Mouse (Mus musculus): Measurements from ENCODE around the gene Zfp958. TPM values are rescaled to one million over a fixed set of nuclear protein-coding genes. Genes with fewer than 3 reads are reported as not detected.
"Not testable (repeated sequence)": the region's sequence is repeated elsewhere in the genome, so short reads cannot be mapped to it uniquely, and the experiment has no call there.

The Zfp958 gene
- total RNA-seq (2021), result 1 to 10 TPM; 6.6 to 7.0 TPM
- long read RNA-seq, experiment 1, partial matches to known transcripts, result 0 of 6 reads
- long read RNA-seq, experiment 1, other reads (novel, unspliced or antisense), result 5 of 6 reads
- long read RNA-seq, experiment 2, partial matches to known transcripts, result 0 of 4 reads
- long read RNA-seq, experiment 2, other reads (novel, unspliced or antisense), result 2 of 4 reads

DNA sequence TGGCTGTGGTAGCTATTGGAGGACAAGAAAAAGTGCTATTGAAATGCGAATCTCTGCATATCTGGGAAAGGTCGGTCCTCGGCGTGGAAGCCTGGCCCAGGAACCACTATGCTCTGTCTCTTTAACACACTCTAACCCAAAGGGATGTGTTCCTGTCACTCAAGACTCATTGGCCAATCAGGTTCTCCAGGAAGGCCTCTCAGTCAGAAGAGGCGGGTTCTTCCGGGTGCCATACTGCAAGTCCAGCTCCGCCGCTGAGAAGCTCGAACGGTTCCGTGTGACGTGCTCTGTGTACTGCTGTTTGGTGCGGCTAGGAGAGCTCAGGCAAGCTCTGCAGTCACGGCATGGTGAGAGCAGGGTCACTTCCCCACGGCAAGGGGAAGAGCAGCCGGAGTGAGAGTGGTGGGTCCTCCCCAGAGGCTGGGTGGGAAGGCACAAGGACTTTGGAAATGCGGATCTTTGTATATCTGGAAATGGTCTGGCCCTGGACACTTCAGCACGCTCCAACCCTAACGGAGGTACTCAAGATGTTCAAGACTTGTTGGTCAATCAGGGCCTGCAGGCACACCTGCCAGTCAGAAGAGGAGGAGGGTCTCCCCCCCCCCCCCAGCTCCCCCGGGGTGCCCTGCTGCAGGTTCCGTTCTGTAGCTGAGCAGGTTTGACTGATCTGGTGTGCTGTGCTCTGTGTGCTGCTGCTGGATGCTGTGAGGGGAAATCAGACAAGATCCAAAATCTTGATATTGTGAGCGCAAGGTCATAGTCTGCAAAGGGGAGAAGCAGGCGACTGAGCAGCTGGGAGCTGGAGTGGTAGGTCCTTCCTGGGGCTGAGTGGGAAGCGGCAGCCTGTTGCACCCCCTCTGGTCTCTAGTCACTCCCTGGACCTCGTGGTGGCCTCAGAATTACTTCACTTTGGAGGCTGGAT is at the start of gene Zfp958:
Gene Zfp958, plus strand, starts transcription at position 236 of the 922 bp plus-strand sequence.
- DNase-seq, result peak; percentile 89

DNA sequence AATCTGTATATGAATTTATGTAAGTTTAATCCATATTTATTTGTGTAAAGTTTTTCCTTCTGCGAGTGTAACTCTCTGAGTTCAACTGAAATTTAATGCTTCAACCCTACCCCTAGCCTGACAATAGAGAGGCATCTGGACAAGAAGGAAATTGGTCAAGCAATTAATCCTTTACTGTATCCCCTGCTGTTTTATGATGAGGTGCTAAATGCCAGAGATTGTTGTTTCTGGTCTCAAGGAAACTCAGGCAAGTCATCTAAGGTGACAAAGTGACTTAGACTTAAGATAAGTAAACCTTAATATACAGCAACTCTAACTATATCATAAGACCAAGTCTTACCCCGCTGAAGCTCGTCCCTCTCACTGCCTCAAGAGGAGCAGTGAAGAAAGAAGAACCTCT is 31.0 kb upstream of the Zfp958 start:
- intact Hi-C loops (cut with DNase I; ENCODE audit: low total_unique reads), result loop anchor here (10.0 kb wide), 1 partner anchor 437 kb away; no protein-coding TSS in a partner anchor
- no peak for DNase-seq

More for the DNA sequence above, at the start of gene Zfp958:
- intact Hi-C loops (cut with DNase I; ENCODE audit: low total_unique reads), result no loop called here

DNA sequence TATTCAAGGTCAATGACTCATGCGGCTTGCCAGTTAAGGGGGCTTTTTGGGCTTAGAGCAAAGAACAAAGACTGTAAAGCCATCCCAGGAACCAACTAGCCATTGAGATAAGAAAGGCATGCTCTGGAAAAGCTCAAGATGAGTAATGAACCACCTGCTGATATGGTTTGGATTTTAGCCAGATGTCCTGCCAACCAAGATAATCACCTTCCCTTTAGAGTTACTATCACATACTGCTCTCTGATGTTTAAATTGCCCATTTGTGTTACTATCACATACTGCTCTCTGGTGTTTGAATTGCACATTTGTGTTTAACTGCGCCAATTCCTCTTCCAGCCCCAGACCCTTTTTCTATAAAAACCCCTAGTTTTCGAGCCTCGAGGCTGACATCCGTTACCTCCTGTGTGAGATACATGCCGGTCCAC is 30.2 kb upstream of the Zfp958 start:
- intact Hi-C loops (cut with DNase I; ENCODE audit: low total_unique reads), result loop anchor here (10.0 kb wide), 1 partner anchor 438 kb away; no protein-coding TSS in a partner anchor
- no peak for DNase-seq

DNA sequence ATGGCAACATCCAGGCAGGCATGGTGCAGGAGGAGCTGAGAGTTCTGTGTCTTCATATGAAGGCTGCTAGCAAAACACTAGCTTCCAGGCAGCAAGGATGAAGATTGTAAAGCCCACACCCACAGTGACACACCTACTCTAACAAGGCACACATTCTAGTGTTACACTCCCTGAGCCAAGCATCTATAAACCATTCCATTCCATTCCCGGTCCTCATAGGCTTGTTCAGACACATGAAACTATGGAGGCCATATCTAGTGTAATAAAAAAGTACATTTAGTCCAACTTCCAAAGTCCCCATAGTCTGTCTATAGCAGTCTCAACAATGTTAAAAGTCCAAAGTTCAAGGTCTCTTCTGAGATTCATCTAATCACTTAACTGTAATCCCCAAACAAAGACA is 28.3 kb upstream of the Zfp958 start:
- intact Hi-C loops (cut with DNase I; ENCODE audit: low total_unique reads), result loop anchor here (5.0 to 10.0 kb wide), 2 partner anchors 172 to 440 kb away; no protein-coding TSS in a partner anchor
- no peak for DNase-seq

- intact Hi-C loops (cut with DNase I; ENCODE audit: low total_unique reads), result loop anchor here (5.0 to 10.0 kb wide), 2 partner anchors 174 to 442 kb away; no protein-coding TSS in a partner anchor
Observed at GRCm38 (mm10) chr8:4586356-4586755, 26.6 kb upstream of the Zfp958 start.

GRCm38 (mm10) chr8:4588165-4589000 is 24.6 kb upstream of the Zfp958 start:
- intact Hi-C loops (cut with DNase I; ENCODE audit: low total_unique reads), result loop anchor here (5.0 to 10.0 kb wide), 2 partner anchors 176 to 444 kb away; no protein-coding TSS in a partner anchor

More at GRCm38 (mm10) chr8:4586356-4586755, 26.6 kb upstream of the Zfp958 start:
- DNase-seq, result no peak

GRCm38 (mm10) chr8:4608896-4609295 is 4.1 kb upstream of the Zfp958 start:
- intact Hi-C loops (cut with DNase I; ENCODE audit: low total_unique reads), result no loop called here

More at GRCm38 (mm10) chr8:4588165-4589000, 24.6 kb upstream of the Zfp958 start:
- peak; percentile 11 for DNase-seq

GRCm38 (mm10) chr8:4611626-4612175 is 1.3 kb upstream of the Zfp958 start:
- intact Hi-C loops (cut with DNase I; ENCODE audit: low total_unique reads); DNase-seq: not testable (repeated sequence)

More at GRCm38 (mm10) chr8:4608896-4609295, 4.1 kb upstream of the Zfp958 start:
- DNase-seq, result no peak

- intact Hi-C loops (cut with DNase I; ENCODE audit: low total_unique reads), result no loop called here
- no peak for DNase-seq
Observed at GRCm38 (mm10) chr8:4627349-4627748, 14.4 kb downstream of the Zfp958 start.

- intact Hi-C loops (cut with DNase I; ENCODE audit: low total_unique reads), result no loop called here
Observed at GRCm38 (mm10) chr8:4637071-4637470, 24.1 kb downstream of the Zfp958 start.

DNA sequence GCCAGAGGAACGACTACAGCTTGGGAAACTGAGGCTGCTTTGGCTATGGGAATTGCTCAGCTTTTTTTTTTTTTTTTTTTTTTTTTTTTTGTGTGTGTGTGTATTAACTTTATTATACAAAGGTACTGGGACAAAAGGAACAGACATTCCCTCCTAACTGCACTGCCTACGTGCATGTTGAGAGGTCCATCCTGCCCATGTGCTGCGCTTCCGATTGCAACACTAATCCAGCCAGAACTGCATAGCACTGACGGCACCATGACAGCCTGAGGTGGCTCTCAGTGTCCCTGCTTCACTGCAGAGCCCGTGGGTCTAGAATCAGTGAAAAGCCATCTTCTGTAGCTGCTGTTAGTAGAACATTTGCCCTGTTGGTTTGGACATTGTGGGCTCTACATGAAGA is 30.0 kb downstream of the Zfp958 start:
- DNase-seq; intact Hi-C loops (cut with DNase I; ENCODE audit: low total_unique reads): not testable (repeated sequence)

More at GRCm38 (mm10) chr8:4637071-4637470, 24.1 kb downstream of the Zfp958 start:
- no peak for DNase-seq

- intact Hi-C loops (cut with DNase I; ENCODE audit: low total_unique reads), result no loop called here
- peak; percentile 34 for DNase-seq
Observed at GRCm38 (mm10) chr8:4656536-4656935, 43.6 kb downstream of the Zfp958 start.

GRCm38 (mm10) chr8:4675191-4676003 is 62.4 kb downstream of the Zfp958 start:
- DNase-seq, result no peak
- intact Hi-C loops (cut with DNase I; ENCODE audit: low total_unique reads), result no loop called here

GRCm38 (mm10) chr8:4676586-4676985 is 63.6 kb downstream of the Zfp958 start:
- intact Hi-C loops (cut with DNase I; ENCODE audit: low total_unique reads), result no loop called here
- DNase-seq, result no peak

DNA sequence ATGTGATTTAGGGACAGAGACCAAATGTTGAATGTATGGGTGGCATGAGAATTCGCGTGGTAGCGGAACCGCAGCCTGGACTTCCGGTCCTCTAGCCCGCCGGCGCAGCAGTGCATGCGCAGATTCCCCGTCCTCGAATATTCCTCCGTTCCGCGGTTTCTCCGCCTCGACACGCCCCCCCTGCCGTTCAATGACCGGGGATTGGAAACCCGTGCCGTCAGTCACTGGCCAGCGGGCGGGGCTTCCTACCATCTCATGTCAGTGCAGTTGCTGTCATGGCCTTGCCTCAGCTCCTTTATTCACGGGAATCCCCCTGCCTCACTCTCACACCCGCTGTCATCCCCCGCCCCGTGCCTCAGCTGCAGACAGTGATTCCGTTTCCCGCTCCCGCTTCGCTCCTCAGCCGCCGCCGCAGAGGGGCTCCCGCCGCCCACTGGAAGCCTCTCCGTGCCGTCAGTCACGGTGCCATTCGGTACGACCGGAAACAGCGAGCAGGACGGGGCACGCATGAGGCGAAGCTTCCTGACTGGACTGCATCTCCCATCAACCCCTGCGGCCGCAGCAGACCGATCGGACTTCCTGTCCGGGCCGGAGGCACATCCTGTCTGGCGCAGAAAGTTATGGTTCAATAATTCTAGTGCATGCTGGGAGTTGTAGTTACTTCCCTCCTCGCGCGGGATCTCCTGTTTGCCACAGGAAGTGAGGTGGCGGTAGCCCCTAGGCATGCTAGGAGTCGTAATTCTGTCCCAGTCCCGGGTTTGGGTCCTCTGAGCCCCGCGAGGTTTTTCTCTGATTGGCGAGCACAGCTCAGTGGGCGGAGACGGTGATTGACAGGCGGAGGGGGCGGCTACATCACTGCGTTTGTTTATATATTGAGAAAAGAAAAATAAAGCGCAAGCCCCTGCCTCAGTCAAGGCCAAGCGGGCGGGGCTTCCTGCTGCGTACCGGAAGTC is 64.6 kb downstream of the Zfp958 start:
- DNase-seq, result peak; percentile 98
- intact Hi-C loops (cut with DNase I; ENCODE audit: low total_unique reads), result no loop called here

DNA sequence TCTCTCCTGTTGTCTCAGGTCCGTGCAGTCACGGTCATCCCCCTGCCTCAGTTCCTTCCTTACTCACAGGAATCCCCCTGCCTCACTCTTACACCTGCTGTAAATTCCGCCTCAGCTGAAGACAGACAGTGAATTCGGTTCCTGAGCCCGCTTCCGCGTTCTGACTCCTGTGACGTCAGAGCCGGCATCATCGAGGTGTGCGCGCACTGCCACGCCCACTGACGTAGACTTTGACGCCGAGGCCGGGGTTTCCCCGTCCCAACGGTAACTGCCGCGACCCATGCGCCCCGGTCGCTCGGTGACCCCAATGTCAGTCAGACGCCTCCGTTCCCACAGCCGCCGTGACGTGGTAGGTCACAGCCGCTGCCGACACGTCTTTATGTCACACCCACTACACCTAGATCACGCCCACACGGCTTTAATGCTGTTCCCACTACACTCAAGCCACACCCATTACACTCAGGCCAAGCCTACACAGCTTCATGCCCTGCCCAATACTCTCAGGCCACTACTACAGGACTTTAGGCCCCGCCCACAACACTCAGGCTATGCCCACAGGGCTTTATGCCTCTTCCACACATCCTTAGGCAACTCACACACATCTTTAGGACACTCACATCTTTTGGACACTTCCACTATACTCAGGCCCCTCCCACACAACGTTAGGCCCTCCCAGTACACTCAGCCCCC is 65.4 kb downstream of the Zfp958 start:
- intact Hi-C loops (cut with DNase I; ENCODE audit: low total_unique reads), result no loop called here
- peak; percentile 80 for DNase-seq
